Mouse (Mus musculus) stomach, postnatal 0 days (tissue): Measurements from ENCODE around the gene Apol7c.
A peak's percentile ranks its signal among the peaks of the same experiment; 100 is the strongest.
"Not testable (repeated sequence)": the region's sequence is repeated elsewhere in the genome, so short reads cannot be mapped to it uniquely, and the experiment has no call there.

ENCODE experiments used
- CTCF ChIP-seq: IDR thresholded peaks from 2 replicates; pipeline ENCODE4 v1.5.1; 2016; ENCODE audit warnings: antibody characterized with exemption, low read depth, mild to moderate bottlenecking, moderate library complexity
- EP300 ChIP-seq: optimal IDR thresholded peaks from 2 replicates; pipeline ENCODE3; 2016; ENCODE audit warnings: antibody characterized with exemption

- TF ChIP-seq CTCF, result peak; percentile 77
- not testable (repeated sequence) for TF ChIP-seq EP300
Observed at GRCm38 (mm10) chr15:77523186-77523843, 9.8 kb downstream of the Apol7c start.
